Mouse (Mus musculus): ENCODE data around the gene Birc5. TPM values are rescaled to one million over a fixed set of nuclear protein-coding genes. Genes with fewer than 3 reads are reported as not detected.
A peak's percentile ranks its signal among the peaks of the same experiment; 100 is the strongest.

Gene Birc5
- polyA plus RNA-seq, 1 experiment from 2014 or later = 306 TPM

- Histone ChIP-seq H3K4me2 (ENCODE audit: low read depth, low read length) (0 out of 2 replicates have a peak overlapping the region, but pooled peaks have one; percentile 7), H3K9ac (ENCODE audit: low read depth, low read length) (peak overlapping the region; percentile 56), H3K36me3 (ENCODE audit: control insufficient read depth, insufficient read depth, low read length) (no peaks in the 10 kb centered on the region), H3K27me3 (replicated peaks; ENCODE audit: control insufficient read depth, insufficient read depth, low read length) (no peaks in the 10 kb centered on the region), H3K4me1 (ENCODE audit: control insufficient read depth, insufficient read depth, low read length) (peaks cover 36% of the 10 kb centered on the region), H3K9me3 (ENCODE audit: control insufficient read depth, low read length) (no peaks in the 10 kb centered on the region), H3K27ac (ENCODE audit: low read length) (peak overlapping the region; percentile 83), H3K4me3 (ENCODE audit: low read length) (no peak overlapping the region)
- ATAC-seq = peak; percentile 1; the same call in 1 of the 2 replicates
- 81% methylated on average over 1 of the region's 1 CpGs for WGBS
Observed at GRCm38 (mm10) chr11:117882208-117882607, 33.2 kb downstream of the Birc5 start.

GRCm38 (mm10) chr11:117886000-117886399, 36.9 kb downstream of the Birc5 start:
- 50% methylated on average over 5 of the region's 5 CpGs for WGBS

GRCm38 (mm10) chr11:117888168-117888852, 39.3 kb downstream of the Birc5 start:
- no peaks in the 10 kb centered on the region for H3K9me3 ChIP-seq (ENCODE audit: control insufficient read depth, low read length)
- H3K27me3 ChIP-seq (replicated peaks; ENCODE audit: control insufficient read depth, insufficient read depth, low read length) = no peaks in the 10 kb centered on the region
- peak overlapping the region; percentile 60 for H3K9ac ChIP-seq (ENCODE audit: low read depth, low read length)
- 31% methylated on average over 20 of the region's 20 CpGs for WGBS
- H3K4me1 ChIP-seq (ENCODE audit: control insufficient read depth, insufficient read depth, low read length) = peaks cover 34% of the 10 kb centered on the region
- 0 out of 2 replicates have a peak, but pooled peaks have one; percentile 17 for ATAC-seq
- no peak overlapping the region for H3K4me3 ChIP-seq (ENCODE audit: low read length)
- H3K36me3 ChIP-seq (ENCODE audit: control insufficient read depth, insufficient read depth, low read length) = no peaks in the 10 kb centered on the region
- H3K4me2 ChIP-seq (ENCODE audit: low read depth, low read length) = peak overlapping the region; percentile 56
- H3K27ac ChIP-seq (ENCODE audit: low read length) = no peak overlapping the region

More at GRCm38 (mm10) chr11:117886000-117886399, 36.9 kb downstream of the Birc5 start:
- Histone ChIP-seq H3K27me3 (replicated peaks; ENCODE audit: control insufficient read depth, insufficient read depth, low read length) (no peaks in the 10 kb centered on the region), H3K4me2 (ENCODE audit: low read depth, low read length) (no peak overlapping the region), H3K4me3 (ENCODE audit: low read length) (no peak overlapping the region), H3K27ac (ENCODE audit: low read length) (no peak overlapping the region), H3K9ac (ENCODE audit: low read depth, low read length) (no peak overlapping the region), H3K4me1 (ENCODE audit: control insufficient read depth, insufficient read depth, low read length) (peaks cover 46% of the 10 kb centered on the region), H3K9me3 (ENCODE audit: control insufficient read depth, low read length) (no peaks in the 10 kb centered on the region), H3K36me3 (ENCODE audit: control insufficient read depth, insufficient read depth, low read length) (no peaks in the 10 kb centered on the region)
- ATAC-seq = no peak

GRCm38 (mm10) chr11:117888853-117889822, 40.1 kb downstream of the Birc5 start:
- Histone ChIP-seq H3K4me1 (ENCODE audit: control insufficient read depth, insufficient read depth, low read length) (peaks cover 34% of the 10 kb centered on the region), H3K27ac (ENCODE audit: low read length) (peak overlapping the region; percentile 52), H3K27me3 (replicated peaks; ENCODE audit: control insufficient read depth, insufficient read depth, low read length) (no peaks in the 10 kb centered on the region), H3K36me3 (ENCODE audit: control insufficient read depth, insufficient read depth, low read length) (no peaks in the 10 kb centered on the region), H3K4me3 (ENCODE audit: low read length) (peak overlapping the region; percentile 32), H3K9ac (ENCODE audit: low read depth, low read length) (peak overlapping the region; percentile 60), H3K4me2 (ENCODE audit: low read depth, low read length) (peak overlapping the region; percentile 56), H3K9me3 (ENCODE audit: control insufficient read depth, low read length) (no peaks in the 10 kb centered on the region)
- peak; percentile 35 for ATAC-seq
- 10% methylated on average over 33 of the region's 33 CpGs for WGBS

- Histone ChIP-seq H3K9ac (ENCODE audit: low read depth, low read length) (peak overlapping the region; percentile 60), H3K36me3 (ENCODE audit: control insufficient read depth, insufficient read depth, low read length) (no peaks in the 10 kb centered on the region), H3K9me3 (ENCODE audit: control insufficient read depth, low read length) (no peaks in the 10 kb centered on the region), H3K27me3 (replicated peaks; ENCODE audit: control insufficient read depth, insufficient read depth, low read length) (no peaks in the 10 kb centered on the region), H3K4me2 (ENCODE audit: low read depth, low read length) (peak overlapping the region; percentile 56), H3K4me3 (ENCODE audit: low read length) (peak overlapping the region; percentile 32; the same call in 1 of the 2 replicates), H3K4me1 (ENCODE audit: control insufficient read depth, insufficient read depth, low read length) (peaks cover 34% of the 10 kb centered on the region), H3K27ac (ENCODE audit: low read length) (peak overlapping the region; percentile 52; the same call in 1 of the 2 replicates)
- 14% methylated on average over 11 of the region's 11 CpGs for WGBS
- ATAC-seq = no peak
Observed at GRCm38 (mm10) chr11:117889887-117890340, 40.9 kb downstream of the Birc5 start.

GRCm38 (mm10) chr11:117890519-117891282, 41.6 kb downstream of the Birc5 start:
- Histone ChIP-seq H3K27ac (ENCODE audit: low read length) (peak overlapping the region; percentile 1; the same call in 1 of the 2 replicates), H3K27me3 (replicated peaks; ENCODE audit: control insufficient read depth, insufficient read depth, low read length) (no peaks in the 10 kb centered on the region), H3K9me3 (ENCODE audit: control insufficient read depth, low read length) (no peaks in the 10 kb centered on the region), H3K4me3 (ENCODE audit: low read length) (no peak overlapping the region), H3K4me2 (ENCODE audit: low read depth, low read length) (peak overlapping the region; percentile 56; the same call in 1 of the 2 replicates), H3K36me3 (ENCODE audit: control insufficient read depth, insufficient read depth, low read length) (no peaks in the 10 kb centered on the region), H3K4me1 (ENCODE audit: control insufficient read depth, insufficient read depth, low read length) (peaks cover 34% of the 10 kb centered on the region), H3K9ac (ENCODE audit: low read depth, low read length) (peak overlapping the region; percentile 60)
- 40% methylated on average over 13 of the region's 13 CpGs for WGBS
- ATAC-seq = peak; percentile 28; the same call in 1 of the 2 replicates

GRCm38 (mm10) chr11:117891581-117892175, 42.6 kb downstream of the Birc5 start:
- no peaks in the 10 kb centered on the region for H3K9me3 ChIP-seq (ENCODE audit: control insufficient read depth, low read length)
- no peak for ATAC-seq
- no peak overlapping the region for H3K4me3 ChIP-seq (ENCODE audit: low read length)
- H3K9ac ChIP-seq (ENCODE audit: low read depth, low read length) = no peak overlapping the region
- H3K4me1 ChIP-seq (ENCODE audit: control insufficient read depth, insufficient read depth, low read length) = peaks cover 34% of the 10 kb centered on the region
- WGBS = 80% methylated on average over 19 of the region's 19 CpGs
- no peak overlapping the region for H3K27ac ChIP-seq (ENCODE audit: low read length)
- H3K4me2 ChIP-seq (ENCODE audit: low read depth, low read length) = no peak overlapping the region
- H3K27me3 ChIP-seq (replicated peaks; ENCODE audit: control insufficient read depth, insufficient read depth, low read length) = no peaks in the 10 kb centered on the region
- no peaks in the 10 kb centered on the region for H3K36me3 ChIP-seq (ENCODE audit: control insufficient read depth, insufficient read depth, low read length)

- Histone ChIP-seq H3K9ac (ENCODE audit: low read depth, low read length) (no peak overlapping the region), H3K4me2 (ENCODE audit: low read depth, low read length) (no peak overlapping the region), H3K36me3 (ENCODE audit: control insufficient read depth, insufficient read depth, low read length) (no peaks in the 10 kb centered on the region), H3K9me3 (ENCODE audit: control insufficient read depth, low read length) (no peaks in the 10 kb centered on the region), H3K4me1 (ENCODE audit: control insufficient read depth, insufficient read depth, low read length) (peaks cover 34% of the 10 kb centered on the region), H3K4me3 (ENCODE audit: low read length) (no peak overlapping the region), H3K27ac (ENCODE audit: low read length) (no peak overlapping the region), H3K27me3 (replicated peaks; ENCODE audit: control insufficient read depth, insufficient read depth, low read length) (no peaks in the 10 kb centered on the region)
- ATAC-seq = no peak
- WGBS = 49% methylated on average over 6 of the region's 6 CpGs
Observed at GRCm38 (mm10) chr11:117892199-117892598, 43.1 kb downstream of the Birc5 start.

Measured in intestine, embryonic 16.5 days (tissue).